Mouse (Mus musculus): ENCODE measurements around the gene Prx. TPM values are rescaled to one million over a fixed set of nuclear protein-coding genes. Genes with fewer than 3 reads are reported as not detected.

The Prx gene
- polyA plus RNA-seq, 1 experiment from 2014 or later = 2.5 TPM

DNA sequence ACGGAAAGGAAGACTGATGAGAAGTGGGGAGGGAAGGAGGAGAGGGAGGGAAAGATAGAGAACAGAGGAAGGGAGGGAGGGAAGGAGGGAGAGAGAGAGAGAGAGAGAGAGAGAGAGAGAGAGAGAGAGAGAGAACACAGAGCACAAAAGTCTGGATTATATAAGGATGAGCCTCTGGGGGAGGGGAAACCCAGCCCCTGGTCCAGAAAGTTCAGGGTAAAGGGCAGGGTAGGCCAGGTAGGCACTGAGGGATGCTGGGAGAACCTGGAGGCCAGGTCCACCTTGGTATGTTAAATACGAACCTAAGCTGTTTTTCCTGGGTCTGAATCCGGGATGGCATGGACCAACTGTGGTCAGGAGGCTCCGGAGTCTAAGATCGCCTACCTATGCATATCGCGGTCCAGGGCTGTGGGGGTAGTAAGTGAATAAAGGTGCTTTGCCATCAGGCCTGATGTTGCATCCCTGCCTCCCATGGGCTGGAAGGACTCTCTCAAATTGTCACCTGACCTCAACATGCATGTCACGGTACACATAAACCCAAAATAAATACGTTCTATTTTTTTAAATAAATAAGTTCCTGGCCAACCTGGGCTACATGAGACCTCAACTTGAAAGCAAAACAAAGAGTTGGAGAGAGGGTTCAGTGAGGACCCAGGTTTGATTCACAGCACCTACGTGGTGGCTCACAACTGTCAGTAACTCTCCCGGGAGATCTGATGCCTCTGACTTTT, 27.6 kb upstream of the Prx start:
- WGBS = 93% methylated on average over 11 of the region's 11 CpGs
- Histone ChIP-seq H3K9ac (ENCODE audit: low read depth, low read length) (no peak overlapping the region), H3K36me3 (ENCODE audit: control insufficient read depth, insufficient read depth, low read length) (peaks cover 7% of the 10 kb centered on the region), H3K27me3 (replicated peaks; ENCODE audit: control insufficient read depth, insufficient read depth, low read length) (no peaks in the 10 kb centered on the region), H3K4me3 (ENCODE audit: low read depth, low read length) (no peak overlapping the region), H3K27ac (replicated peaks; ENCODE audit: low read depth, low read length) (no peak overlapping the region; the same call in 1 of the 2 replicates), H3K4me1 (ENCODE audit: control insufficient read depth, insufficient read depth, low read length) (0 out of 2 replicates have a peak, but pooled peaks cover 5% of the 10 kb centered on the region), H3K9me3 (ENCODE audit: control insufficient read depth, low read length) (no peaks in the 10 kb centered on the region), H3K4me2 (ENCODE audit: low read depth, low read length) (no peak overlapping the region)
- ATAC-seq (ENCODE audit: low read depth) (no peak), DNase-seq (ENCODE audit: low spot score) (no peak)

GRCm38 (mm10) chr7:27472596-27472995, 26.5 kb upstream of the Prx start:
- no peak for DNase-seq (ENCODE audit: low spot score)
- peak overlapping the region; percentile 46; the same call in 1 of the 2 replicates for H3K9ac ChIP-seq (ENCODE audit: low read depth, low read length)

GRCm38 (mm10) chr7:27473156-27473834, 25.8 kb upstream of the Prx start, which contains the start of gene Sertad3:
Gene Sertad3, plus strand, starts transcription at chr7:27473768.
- Histone ChIP-seq H3K27ac (replicated peaks; ENCODE audit: low read depth, low read length) (peak within 1 kb of the TSS; percentile 95), H3K4me3 (ENCODE audit: low read depth, low read length) (peak within 1 kb of the TSS; percentile 72), H3K9me3 (ENCODE audit: control insufficient read depth, low read length) (no peaks in the 10 kb centered on the region), H3K9ac (ENCODE audit: low read depth, low read length) (peak within 1 kb of the TSS; percentile 80), H3K4me2 (ENCODE audit: low read depth, low read length) (peak within 1 kb of the TSS; percentile 61), H3K4me1 (ENCODE audit: control insufficient read depth, insufficient read depth, low read length) (0 out of 2 replicates have a peak, but pooled peaks cover 5% of the 10 kb centered on the region), H3K27me3 (replicated peaks; ENCODE audit: control insufficient read depth, insufficient read depth, low read length) (no peaks in the 10 kb centered on the region), H3K36me3 (ENCODE audit: control insufficient read depth, insufficient read depth, low read length) (peaks cover 15% of the 10 kb centered on the region)
- 0% methylated on average over 33 of the region's 36 CpGs for WGBS
- DNase-seq (ENCODE audit: low spot score) (peak; percentile 99), ATAC-seq (ENCODE audit: low read depth) (peak; percentile 93)

More at GRCm38 (mm10) chr7:27472596-27472995, 26.5 kb upstream of the Prx start:
- Histone ChIP-seq H3K36me3 (ENCODE audit: control insufficient read depth, insufficient read depth, low read length) (peaks cover 15% of the 10 kb centered on the region), H3K4me1 (ENCODE audit: control insufficient read depth, insufficient read depth, low read length) (0 out of 2 replicates have a peak, but pooled peaks cover 5% of the 10 kb centered on the region), H3K9me3 (ENCODE audit: control insufficient read depth, low read length) (no peaks in the 10 kb centered on the region), H3K27ac (replicated peaks; ENCODE audit: low read depth, low read length) (peak overlapping the region; percentile 84), H3K4me3 (ENCODE audit: low read depth, low read length) (peak overlapping the region; percentile 72), H3K4me2 (ENCODE audit: low read depth, low read length) (peak overlapping the region; percentile 49), H3K27me3 (replicated peaks; ENCODE audit: control insufficient read depth, insufficient read depth, low read length) (no peaks in the 10 kb centered on the region)
- no peak for ATAC-seq (ENCODE audit: low read depth)
- WGBS = 30% methylated on average over 7 of the region's 7 CpGs

GRCm38 (mm10) chr7:27473835-27474489, 25.2 kb upstream of the Prx start:
- H3K27ac ChIP-seq (replicated peaks; ENCODE audit: low read depth, low read length) = peak overlapping the region; percentile 95
- DNase-seq (ENCODE audit: low spot score) (no peak), ATAC-seq (ENCODE audit: low read depth) (no peak)
- H3K4me2 ChIP-seq (ENCODE audit: low read depth, low read length) = peak overlapping the region; percentile 61
- under 1% methylated on average over 34 of the region's 34 CpGs for WGBS
- H3K4me3 ChIP-seq (ENCODE audit: low read depth, low read length) = peak overlapping the region; percentile 72
- H3K36me3 ChIP-seq (ENCODE audit: control insufficient read depth, insufficient read depth, low read length) = peaks cover 15% of the 10 kb centered on the region
- H3K4me1 ChIP-seq (ENCODE audit: control insufficient read depth, insufficient read depth, low read length) = 0 out of 2 replicates have a peak, but pooled peaks cover 5% of the 10 kb centered on the region
- no peaks in the 10 kb centered on the region for H3K27me3 ChIP-seq (replicated peaks; ENCODE audit: control insufficient read depth, insufficient read depth, low read length)
- no peaks in the 10 kb centered on the region for H3K9me3 ChIP-seq (ENCODE audit: control insufficient read depth, low read length)
- H3K9ac ChIP-seq (ENCODE audit: low read depth, low read length) = peak overlapping the region; percentile 80

- no peaks in the 10 kb centered on the region for H3K27me3 ChIP-seq (replicated peaks; ENCODE audit: control insufficient read depth, insufficient read depth, low read length)
- peak; percentile 92 for ATAC-seq (ENCODE audit: low read depth)
- peak overlapping the region; percentile 72 for H3K4me3 ChIP-seq (ENCODE audit: low read depth, low read length)
- peak overlapping the region; percentile 61 for H3K4me2 ChIP-seq (ENCODE audit: low read depth, low read length)
- 2% methylated on average over 20 of the region's 23 CpGs for WGBS
- peak overlapping the region; percentile 80 for H3K9ac ChIP-seq (ENCODE audit: low read depth, low read length)
- peak overlapping the region; percentile 95 for H3K27ac ChIP-seq (replicated peaks; ENCODE audit: low read depth, low read length)
- no peaks in the 10 kb centered on the region for H3K9me3 ChIP-seq (ENCODE audit: control insufficient read depth, low read length)
- H3K4me1 ChIP-seq (ENCODE audit: control insufficient read depth, insufficient read depth, low read length) = 0 out of 2 replicates have a peak, but pooled peaks cover 5% of the 10 kb centered on the region
- DNase-seq (ENCODE audit: low spot score) = peak; percentile 100
- H3K36me3 ChIP-seq (ENCODE audit: control insufficient read depth, insufficient read depth, low read length) = peaks cover 15% of the 10 kb centered on the region
These were observed 24.6 kb upstream of the Prx start for GRCm38 (mm10) chr7:27474490-27474954.

DNA sequence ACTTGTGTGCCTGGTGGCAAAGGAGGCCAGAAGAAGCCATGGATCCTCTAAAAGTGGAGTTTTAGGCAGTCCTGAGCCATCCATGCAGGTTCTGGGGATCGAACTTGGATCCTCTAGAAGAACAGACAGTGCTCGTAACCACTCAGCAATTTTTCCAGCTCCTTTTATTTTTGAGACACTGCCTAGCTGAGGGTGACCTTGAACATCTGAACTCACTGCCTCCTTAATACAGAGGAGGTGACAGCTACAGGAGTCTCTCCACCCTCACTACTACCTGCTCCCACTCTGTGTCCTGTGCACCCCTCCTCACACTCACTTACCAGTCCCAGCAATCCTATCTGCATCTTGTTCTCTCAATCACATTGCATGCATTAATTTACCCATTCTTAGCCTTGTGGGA, 23.5 kb upstream of the Prx start:
- 92% methylated on average over 2 of the region's 2 CpGs for WGBS
- Histone ChIP-seq H3K9ac (ENCODE audit: low read depth, low read length) (peak overlapping the region; percentile 80; the same call in 1 of the 2 replicates), H3K36me3 (ENCODE audit: control insufficient read depth, insufficient read depth, low read length) (peaks cover 15% of the 10 kb centered on the region), H3K27me3 (replicated peaks; ENCODE audit: control insufficient read depth, insufficient read depth, low read length) (no peaks in the 10 kb centered on the region), H3K9me3 (ENCODE audit: control insufficient read depth, low read length) (no peaks in the 10 kb centered on the region), H3K4me2 (ENCODE audit: low read depth, low read length) (peak overlapping the region; percentile 61), H3K4me1 (ENCODE audit: control insufficient read depth, insufficient read depth, low read length) (peaks cover 5% of the 10 kb centered on the region; the same call in 1 of the 2 replicates), H3K27ac (replicated peaks; ENCODE audit: low read depth, low read length) (no peak overlapping the region), H3K4me3 (ENCODE audit: low read depth, low read length) (peak overlapping the region; percentile 72; the same call in 1 of the 2 replicates)
- ATAC-seq (ENCODE audit: low read depth) (no peak), DNase-seq (ENCODE audit: low spot score) (no peak)

DNA sequence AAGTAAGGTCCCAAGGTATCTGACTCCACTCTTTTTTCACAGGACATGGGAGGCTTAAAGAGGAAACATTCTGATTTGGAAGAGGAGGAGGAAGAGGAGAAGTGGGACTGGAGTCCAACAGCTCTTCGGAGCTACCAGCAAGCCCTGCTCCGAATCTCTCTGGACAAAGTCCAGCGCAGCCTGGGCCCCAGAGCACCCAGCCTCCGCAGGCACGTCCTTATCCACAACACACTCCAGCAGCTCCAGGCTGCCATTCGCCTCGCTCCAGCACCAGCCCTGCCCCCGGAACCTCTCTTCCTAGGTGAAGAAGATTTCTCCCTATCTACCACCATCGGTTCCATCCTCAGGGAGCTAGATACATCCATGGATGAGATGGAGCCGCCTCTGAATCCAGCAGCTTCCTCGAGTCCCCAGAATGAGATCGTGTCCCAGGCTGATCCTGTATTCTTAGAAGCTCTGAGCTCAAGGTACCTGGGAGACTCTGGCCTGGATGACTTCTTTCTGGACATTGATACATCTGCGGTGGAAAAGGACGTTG, 23.0 kb upstream of the Prx start:
- WGBS = 97% methylated on average over 14 of the region's 14 CpGs
- no peak overlapping the region for H3K9ac ChIP-seq (ENCODE audit: low read depth, low read length)
- no peaks in the 10 kb centered on the region for H3K27me3 ChIP-seq (replicated peaks; ENCODE audit: control insufficient read depth, insufficient read depth, low read length)
- ATAC-seq (ENCODE audit: low read depth) (no peak), DNase-seq (ENCODE audit: low spot score) (no peak)
- H3K4me2 ChIP-seq (ENCODE audit: low read depth, low read length) = no peak overlapping the region
- peaks cover 6% of the 10 kb centered on the region for H3K4me1 ChIP-seq (ENCODE audit: control insufficient read depth, insufficient read depth, low read length)
- no peak overlapping the region for H3K4me3 ChIP-seq (ENCODE audit: low read depth, low read length)
- no peaks in the 10 kb centered on the region for H3K9me3 ChIP-seq (ENCODE audit: control insufficient read depth, low read length)
- H3K27ac ChIP-seq (replicated peaks; ENCODE audit: low read depth, low read length) = no peak overlapping the region
- peaks cover 15% of the 10 kb centered on the region for H3K36me3 ChIP-seq (ENCODE audit: control insufficient read depth, insufficient read depth, low read length)

DNA sequence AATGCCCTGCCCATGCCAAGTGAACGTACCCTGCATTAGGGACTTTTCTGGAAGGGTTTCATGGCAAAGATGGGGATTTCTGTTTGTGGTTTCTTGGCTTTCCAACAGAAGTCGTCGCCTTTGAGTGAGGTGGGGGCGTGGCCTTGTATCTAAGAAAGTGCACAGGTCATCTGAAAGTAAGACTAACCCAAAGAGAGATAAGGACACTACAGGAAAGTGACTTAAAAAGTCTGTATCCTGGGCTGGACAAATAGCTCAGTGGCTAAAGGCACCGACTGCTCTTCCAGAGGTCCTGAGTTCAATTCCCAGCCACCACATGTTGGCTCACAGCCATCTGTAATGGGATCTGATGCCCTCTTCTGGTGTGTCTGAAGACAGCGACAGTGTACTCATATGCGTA, 20.6 kb upstream of the Prx start:
- WGBS = 90% methylated on average over 7 of the region's 7 CpGs
- H3K27ac ChIP-seq (replicated peaks; ENCODE audit: low read depth, low read length) = no peak overlapping the region
- H3K9me3 ChIP-seq (ENCODE audit: control insufficient read depth, low read length) = no peaks in the 10 kb centered on the region
- no peaks in the 10 kb centered on the region for H3K27me3 ChIP-seq (replicated peaks; ENCODE audit: control insufficient read depth, insufficient read depth, low read length)
- peaks cover 15% of the 10 kb centered on the region for H3K36me3 ChIP-seq (ENCODE audit: control insufficient read depth, insufficient read depth, low read length)
- no peak for DNase-seq (ENCODE audit: low spot score)
- peaks cover 12% of the 10 kb centered on the region for H3K4me1 ChIP-seq (ENCODE audit: control insufficient read depth, insufficient read depth, low read length)
- no peak for ATAC-seq (ENCODE audit: low read depth)
- no peak overlapping the region for H3K4me3 ChIP-seq (ENCODE audit: low read depth, low read length)
- no peak overlapping the region for H3K9ac ChIP-seq (ENCODE audit: low read depth, low read length)
- no peak overlapping the region for H3K4me2 ChIP-seq (ENCODE audit: low read depth, low read length)

Data from embryonic facial prominence, embryonic 14.5 days (tissue).